Mouse (Mus musculus) right cerebral cortex, postnatal 25 days (tissue): ENCODE results near the gene Qrfp.
A peak's percentile ranks its signal among the peaks of the same experiment; 100 is the strongest.

Experiments
- DNase-seq: peaks from one replicate; pipeline ENCODE4 v3.0.0; 2022

Gene Qrfp

GRCm38 (mm10) chr2:31769115-31769514 is 41.3 kb downstream of the Qrfp start:
- no peak for DNase-seq

GRCm38 (mm10) chr2:31767815-31768214 is 42.6 kb downstream of the Qrfp start:
- no peak for DNase-seq

GRCm38 (mm10) chr2:31767104-31767503 is 43.3 kb downstream of the Qrfp start:
- DNase-seq: no peak

- DNase-seq: no peak
Observed at GRCm38 (mm10) chr2:31763271-31763670, 47.1 kb downstream of the Qrfp start.

- no peak for DNase-seq
Observed at GRCm38 (mm10) chr2:31762853-31763252, 47.5 kb downstream of the Qrfp start.

GRCm38 (mm10) chr2:31762155-31762554 is 48.2 kb downstream of the Qrfp start:
- DNase-seq: no peak

GRCm38 (mm10) chr2:31761585-31761984 is 48.8 kb downstream of the Qrfp start:
- DNase-seq: no peak

- no peak for DNase-seq
Observed at GRCm38 (mm10) chr2:31761115-31761531, 49.3 kb downstream of the Qrfp start.

GRCm38 (mm10) chr2:31760486-31760885 is 49.9 kb downstream of the Qrfp start:
- DNase-seq: no peak

- peak; percentile 56 for DNase-seq
Observed at GRCm38 (mm10) chr2:31759751-31760460, 50.5 kb downstream of the Qrfp start.

GRCm38 (mm10) chr2:31758966-31759365 is 51.4 kb downstream of the Qrfp start:
- no peak for DNase-seq

- no peak for DNase-seq
Observed at GRCm38 (mm10) chr2:31757472-31757871, 52.9 kb downstream of the Qrfp start.
